In genomic region chr8:83653662-83654017, GRCm38 (mm10) we compare ENCODE assay signal across 8 mouse cellular contexts. TPM values are rescaled to one million over a fixed set of nuclear protein-coding genes. Genes with fewer than 3 reads are reported as not detected.
A peak's percentile ranks its signal among the peaks of the same experiment; 100 is the strongest.
DNase-seq lines count a peak whose midpoint lies in the region; ATAC-seq and TF ChIP-seq lines count a peak whose summit lies in the region.

No protein-coding gene starts in this region.

- peak overlapping the region; percentile 88 for H3K9ac ChIP-seq in forebrain, embryonic 14.5 days (ENCODE audit: low read length)
- peak overlapping the region; percentile 91 for H3K9ac ChIP-seq in liver, embryonic 14.5 days (replicated peaks)

- intact Hi-C loops in gastrocnemius, postnatal 14 days (cut with DNase I; ENCODE audit: low total_unique reads), result no loop called here

- H3K36me3 ChIP-seq in heart, embryonic 10.5 days, result peaks cover 18% of the 10 kb centered on the region
- H3K36me3 ChIP-seq in E14TG2a.4 (ENCODE audit: insufficient read depth, low read length), result peaks cover 33% of the 10 kb centered on the region
- H3K36me3 ChIP-seq in forebrain, embryonic 14.5 days (ENCODE audit: control insufficient read depth, insufficient read depth, low read length), result peaks cover 7% of the 10 kb centered on the region; the same call in 1 of the 2 replicates
- H3K36me3 ChIP-seq in liver, embryonic 14.5 days (replicated peaks; ENCODE audit: control insufficient read depth, insufficient read depth, low read depth), result no peaks in the 10 kb centered on the region

- H3K4me2 ChIP-seq in forebrain, embryonic 14.5 days (ENCODE audit: low read length), result peak overlapping the region; percentile 74
- H3K4me2 ChIP-seq in liver, embryonic 14.5 days (ENCODE audit: low read depth), result peak overlapping the region; percentile 98

- WGBS in heart, embryonic 10.5 days, result 42% methylated on average over 10 of the region's 10 CpGs
- WGBS in forebrain, embryonic 14.5 days, result 43% methylated on average over 10 of the region's 10 CpGs
- WGBS in liver, embryonic 14.5 days (ENCODE audit: insufficient replicate concordance), result 18% methylated on average over 10 of the region's 10 CpGs

- H3K4me3 ChIP-seq in heart, embryonic 10.5 days, result peak overlapping the region; percentile 72
- peak overlapping the region; percentile 95 for H3K4me3 ChIP-seq in E14TG2a.4 (replicated peaks; ENCODE audit: low read length)
- H3K4me3 ChIP-seq in forebrain, embryonic 14.5 days (ENCODE audit: low read depth, low read length), result peak overlapping the region; percentile 92
- H3K4me3 ChIP-seq in liver, embryonic 14.5 days (ENCODE audit: insufficient read depth in 1 of 2, low read depth in 2 of 2, low read length in 2 of 2), result peak overlapping the region; percentile 89 to 97

- DNase-seq in heart, embryonic 10.5 days (ENCODE audit: low spot score), result peak; percentile 75
- DNase-seq in heart, adult 8-10 months (ENCODE audit: low spot score), result no peak
- DNase-seq in forebrain, embryonic 14.5 days (ENCODE audit: low spot score), result no peak
- DNase-seq in liver, embryonic 14.5 days (ENCODE audit: low read depth in 3 of 3, low spot score in 3 of 3), result no peak
- no peak for DNase-seq in adrenal gland, postnatal 4 days (ENCODE audit: low spot score in 2 of 2)
- DNase-seq in gastrocnemius, postnatal 14 days, result no peak

- no peak for ATAC-seq in forebrain, embryonic 14.5 days
- ATAC-seq in liver, embryonic 14.5 days (ENCODE audit: insufficient read depth), result no peak
- ATAC-seq in activated CD4-positive, CD25-positive, alpha-beta regulatory T cell, adult 4 months, result no peak

- H3K27me3 ChIP-seq in heart, embryonic 10.5 days (ENCODE audit: insufficient read depth, poor library complexity, severe bottlenecking), result no peaks in the 10 kb centered on the region
- no peaks in the 10 kb centered on the region for H3K27me3 ChIP-seq in E14TG2a.4 (ENCODE audit: insufficient read depth, low read length)
- no peaks in the 10 kb centered on the region for H3K27me3 ChIP-seq in forebrain, embryonic 14.5 days (replicated peaks; ENCODE audit: control insufficient read depth, insufficient read depth, low read length)
- H3K27me3 ChIP-seq in liver, embryonic 14.5 days (ENCODE audit: control insufficient read depth, insufficient read depth, low read length), result no peaks in the 10 kb centered on the region

- no peaks in the 10 kb centered on the region for H3K9me3 ChIP-seq in heart, embryonic 10.5 days
- H3K9me3 ChIP-seq in E14TG2a.4 (ENCODE audit: low read length), result no peaks in the 10 kb centered on the region
- no peaks in the 10 kb centered on the region for H3K9me3 ChIP-seq in forebrain, embryonic 14.5 days (replicated peaks; ENCODE audit: control insufficient read depth, low read length)
- no peaks in the 10 kb centered on the region for H3K9me3 ChIP-seq in liver, embryonic 14.5 days (ENCODE audit: control insufficient read depth, low read length)

- TF ChIP-seq EP300 in liver, embryonic 14.5 days (IDR thresholded peaks at IDR 0.05; ENCODE audit: low read depth), result no peak

- peaks cover 30% of the 10 kb centered on the region for H3K4me1 ChIP-seq in heart, embryonic 10.5 days
- H3K4me1 ChIP-seq in E14TG2a.4 (replicated peaks; ENCODE audit: low read depth, low read length), result peaks cover 56% of the 10 kb centered on the region
- peaks cover 9% of the 10 kb centered on the region for H3K4me1 ChIP-seq in forebrain, embryonic 14.5 days (ENCODE audit: control insufficient read depth, insufficient read depth, low read length)
- peaks cover 17 to 36% of the 10 kb centered on the region in 2 experiments for H3K4me1 ChIP-seq in liver, embryonic 14.5 days (replicated peaks; ENCODE audit: control insufficient read depth in 2 of 2, insufficient read depth in 2 of 2, low read length in 1 of 2)

- TF ChIP-seq CTCF in E14TG2a.4 (conservative IDR thresholded peaks at IDR 0.05; ENCODE audit: low read length), result no peak
- no peak for TF ChIP-seq CTCF in liver, embryonic 14.5 days (IDR thresholded peaks at IDR 0.05; ENCODE audit: low read depth)

- H3K27ac ChIP-seq in heart, embryonic 10.5 days, result peak overlapping the region; percentile 95
- no peak overlapping the region for H3K27ac ChIP-seq in forebrain, embryonic 14.5 days (ENCODE audit: low read depth, low read length)
- H3K27ac ChIP-seq in liver, embryonic 14.5 days, result peak overlapping the region; percentile 7

RNA-seq across cellular contexts. Expression of gene Gipc1, which starts 1.2 kb away (rescaled TPM):
- 204 and 214 TPM in 2 replicates for polyA plus RNA-seq in heart, embryonic 10.5 days (2016; fragmentation: Nextera tagmentation; extraction: Ambion mirVana)
- total RNA-seq in heart, adult 8-10 months (2022), result 10 to 100 TPM; 21.4 to 25.1 (median 23.3) TPM
- polyA plus RNA-seq in forebrain, embryonic 14.5 days (2014; fragmentation: Nextera tagmentation; extraction: Ambion mirVana), result 108 and 122 TPM in 2 replicates
- polyA plus RNA-seq in liver, embryonic 14.5 days (2012; rRNA removed), result 22.5 and 27.2 TPM in 2 replicates
- polyA plus RNA-seq in liver, embryonic 14.5 days (2014; fragmentation: Nextera tagmentation; extraction: Ambion mirVana), result 32.5 and 34.7 TPM in 2 replicates
- polyA plus RNA-seq in activated CD4-positive, CD25-positive, alpha-beta regulatory T cell, adult 4 months (2017; shearing (Covaris generic)), result 10 to 100 TPM; 21.5 to 26.8 TPM
- 10 to 100 TPM; 59.2 to 72.0 TPM for total RNA-seq in adrenal gland, postnatal 4 days (2021)
- 10 to 100 TPM; 25.4 to 26.6 TPM for total RNA-seq in gastrocnemius, postnatal 14 days (2021)

RNA-seq across cellular contexts. Expression of gene Ptger1, which starts 12.8 kb away (rescaled TPM):
- 0.36 and 0.46 TPM in 2 replicates for polyA plus RNA-seq in heart, embryonic 10.5 days (2016; fragmentation: Nextera tagmentation; extraction: Ambion mirVana)
- under 1 TPM; 0.17 to 0.57 (median 0.26) TPM for total RNA-seq in heart, adult 8-10 months (2022)
- 0.27 and 0.63 TPM in 2 replicates for polyA plus RNA-seq in forebrain, embryonic 14.5 days (2014; fragmentation: Nextera tagmentation; extraction: Ambion mirVana)
- polyA plus RNA-seq in liver, embryonic 14.5 days (2012; rRNA removed), result 0.09 and 0.19 TPM in 2 replicates
- polyA plus RNA-seq in liver, embryonic 14.5 days (2014; fragmentation: Nextera tagmentation; extraction: Ambion mirVana), result 0.18 and 0.47 TPM in 2 replicates
- 1 to 10 TPM in 1 of 2 experiments, under 1 TPM in 1; 0.93 to 1.1 TPM for polyA plus RNA-seq in activated CD4-positive, CD25-positive, alpha-beta regulatory T cell, adult 4 months (2017; shearing (Covaris generic))
- total RNA-seq in adrenal gland, postnatal 4 days (2021), result 1 to 10 TPM; 2.4 to 5.1 TPM
- total RNA-seq in gastrocnemius, postnatal 14 days (2021), result under 1 TPM; 0.13 to 0.49 TPM

RNA-seq across cellular contexts. Expression of gene Pkn1, which starts 45.3 kb away (rescaled TPM):
- 21.5 and 23.2 TPM in 2 replicates for polyA plus RNA-seq in heart, embryonic 10.5 days (2016; fragmentation: Nextera tagmentation; extraction: Ambion mirVana)
- 10 to 100 TPM; 44.0 to 47.6 (median 46.6) TPM for total RNA-seq in heart, adult 8-10 months (2022)
- polyA plus RNA-seq in forebrain, embryonic 14.5 days (2014; fragmentation: Nextera tagmentation; extraction: Ambion mirVana), result 20.9 and 21.9 TPM in 2 replicates
- 8.7 and 9.5 TPM in 2 replicates for polyA plus RNA-seq in liver, embryonic 14.5 days (2012; rRNA removed)
- 6.9 TPM in 2 replicates for polyA plus RNA-seq in liver, embryonic 14.5 days (2014; fragmentation: Nextera tagmentation; extraction: Ambion mirVana)
- polyA plus RNA-seq in activated CD4-positive, CD25-positive, alpha-beta regulatory T cell, adult 4 months (2017; shearing (Covaris generic)), result 10 to 100 TPM; 13.7 to 26.9 TPM
- 100 to 1,000 TPM; 115 to 120 TPM for total RNA-seq in adrenal gland, postnatal 4 days (2021)
- total RNA-seq in gastrocnemius, postnatal 14 days (2021), result 10 to 100 TPM; 52.5 to 52.6 TPM

RNA-seq across cellular contexts. Expression of gene Dnajb1, which starts 45.6 kb away (rescaled TPM):
- 51.9 and 71.5 TPM in 2 replicates for polyA plus RNA-seq in heart, embryonic 10.5 days (2016; fragmentation: Nextera tagmentation; extraction: Ambion mirVana)
- total RNA-seq in heart, adult 8-10 months (2022), result 10 to 100 TPM; 11.0 to 14.2 (median 12.6) TPM
- 30.1 and 43.0 TPM in 2 replicates for polyA plus RNA-seq in forebrain, embryonic 14.5 days (2014; fragmentation: Nextera tagmentation; extraction: Ambion mirVana)
- 26.1 and 32.7 TPM in 2 replicates for polyA plus RNA-seq in liver, embryonic 14.5 days (2012; rRNA removed)
- polyA plus RNA-seq in liver, embryonic 14.5 days (2014; fragmentation: Nextera tagmentation; extraction: Ambion mirVana), result 37.6 and 37.8 TPM in 2 replicates
- 10 to 100 TPM; 40.7 to 44.0 TPM for polyA plus RNA-seq in activated CD4-positive, CD25-positive, alpha-beta regulatory T cell, adult 4 months (2017; shearing (Covaris generic))
- 10 to 100 TPM; 29.4 to 29.9 TPM for total RNA-seq in adrenal gland, postnatal 4 days (2021)
- total RNA-seq in gastrocnemius, postnatal 14 days (2021), result 1 to 10 TPM; 7.0 to 7.4 TPM

RNA-seq across cellular contexts. Expression of gene Tecr, which starts 45.9 kb away (rescaled TPM):
- polyA plus RNA-seq in heart, embryonic 10.5 days (2016; fragmentation: Nextera tagmentation; extraction: Ambion mirVana), result 568 and 608 TPM in 2 replicates
- total RNA-seq in heart, adult 8-10 months (2022), result 100 to 1,000 TPM; 539 to 688 (median 589) TPM
- 806 and 815 TPM in 2 replicates for polyA plus RNA-seq in forebrain, embryonic 14.5 days (2014; fragmentation: Nextera tagmentation; extraction: Ambion mirVana)
- polyA plus RNA-seq in liver, embryonic 14.5 days (2012; rRNA removed), result 176 and 217 TPM in 2 replicates
- polyA plus RNA-seq in liver, embryonic 14.5 days (2014; fragmentation: Nextera tagmentation; extraction: Ambion mirVana), result 294 and 325 TPM in 2 replicates
- 100 to 1,000 TPM; 421 to 424 TPM for polyA plus RNA-seq in activated CD4-positive, CD25-positive, alpha-beta regulatory T cell, adult 4 months (2017; shearing (Covaris generic))
- total RNA-seq in adrenal gland, postnatal 4 days (2021), result 100 to 1,000 TPM; 369 to 378 TPM
- total RNA-seq in gastrocnemius, postnatal 14 days (2021), result 100 to 1,000 TPM; 474 to 504 TPM
